In genomic region chrX:163766290-163766689, GRCm38 (mm10) we compare ENCODE assay signal across 22 mouse cellular contexts. TPM values are rescaled to one million over a fixed set of nuclear protein-coding genes. Genes with fewer than 3 reads are reported as not detected.
DNase-seq lines count a peak whose midpoint lies in the region; ATAC-seq and TF ChIP-seq lines count a peak whose summit lies in the region.
"Had no signal": no experiment of that assay in that cellular context is flagged by ENCODE, and none has a peak within 500 bp of the region (broad histone marks: within the 10 kb centered on the region; RNA-seq: fewer than 3 reads in every experiment).

No protein-coding gene starts in this region.

- H3K4me3 ChIP-seq in kidney, embryonic 16.5 days (ENCODE audit: low read length) = no peak overlapping the region
- H3K4me3 ChIP-seq in kidney, adult 2 months (ENCODE audit: insufficient read depth, low read depth, low read length) = no peak overlapping the region
- H3K4me3 ChIP-seq in midbrain, embryonic 10.5 days = no peak overlapping the region
- H3K4me3 ChIP-seq in midbrain, embryonic 16.5 days (ENCODE audit: low read depth, low read length) = no peak overlapping the region
- H3K4me3 ChIP-seq: embryonic facial prominence, embryonic 13.5 days; forebrain, embryonic 12.5 days; heart, embryonic 10.5 days; hindbrain, embryonic 15.5 days had no signal

- no peaks in the 10 kb centered on the region for H3K4me1 ChIP-seq in kidney, embryonic 16.5 days (ENCODE audit: insufficient read depth, low read length)
- H3K4me1 ChIP-seq in kidney, adult 2 months (ENCODE audit: control insufficient read depth, insufficient read depth, low read length) = no peaks in the 10 kb centered on the region
- H3K4me1 ChIP-seq in midbrain, embryonic 10.5 days = peaks cover 12% of the 10 kb centered on the region
- no peaks in the 10 kb centered on the region for H3K4me1 ChIP-seq in midbrain, embryonic 16.5 days (ENCODE audit: control insufficient read depth, insufficient read depth, low read length)
- H3K4me1 ChIP-seq: embryonic facial prominence, embryonic 13.5 days; forebrain, embryonic 12.5 days; heart, embryonic 10.5 days; hindbrain, embryonic 15.5 days had no signal

- no peak for TF ChIP-seq POLR2A in kidney, adult 2 months (IDR thresholded peaks at IDR 0.05; ENCODE audit: low read depth, low read length)

- no peak for DNase-seq in kidney, adult 2 months
- DNase-seq in midbrain, embryonic 10.5 days (ENCODE audit: low spot score) = peak; percentile 12
- DNase-seq in embryo, embryonic 10.5 days (ENCODE audit: low spot score) = peak; percentile 21
- peak; percentile 71 for DNase-seq in yolk sac, embryonic 10.5 days (ENCODE audit: low spot score)
- DNase-seq in left cerebral cortex, adult 8-10 months (ENCODE audit: low spot score in 2 of 2) = no peak
- DNase-seq: adrenal gland, postnatal 10 days; cerebellum, adult 18-20 months; cerebellum, adult 9-11 months; cerebellum, postnatal 36 days; gastrocnemius, postnatal 10 days; heart, adult 18-20 months; heart, postnatal 10 days had no signal

- 41% methylated on average over 3 of the region's 3 CpGs for WGBS in kidney, embryonic 16.5 days
- 50% methylated on average over 3 of the region's 3 CpGs for WGBS in kidney, adult 2 months
- 25% methylated on average over 3 of the region's 3 CpGs for WGBS in midbrain, embryonic 10.5 days
- 34% methylated on average over 3 of the region's 3 CpGs for WGBS in midbrain, embryonic 16.5 days

- H3K4me2 ChIP-seq in kidney, embryonic 16.5 days (replicated peaks; ENCODE audit: low read depth, low read length) = no peak overlapping the region
- no peak overlapping the region for H3K4me2 ChIP-seq in midbrain, embryonic 16.5 days (ENCODE audit: low read length)
- H3K4me2 ChIP-seq: embryonic facial prominence, embryonic 13.5 days; forebrain, embryonic 12.5 days; hindbrain, embryonic 15.5 days had no signal

- H3K36me3 ChIP-seq in kidney, embryonic 16.5 days (ENCODE audit: insufficient read depth, low read length) = no peaks in the 10 kb centered on the region
- H3K36me3 ChIP-seq in kidney, adult 2 months (ENCODE audit: control insufficient read depth, insufficient read depth, low read length) = no peaks in the 10 kb centered on the region
- H3K36me3 ChIP-seq in midbrain, embryonic 10.5 days = no peaks in the 10 kb centered on the region
- no peaks in the 10 kb centered on the region for H3K36me3 ChIP-seq in midbrain, embryonic 16.5 days (ENCODE audit: control insufficient read depth, insufficient read depth, low read length)
- H3K36me3 ChIP-seq: embryonic facial prominence, embryonic 13.5 days; forebrain, embryonic 12.5 days; heart, embryonic 10.5 days; hindbrain, embryonic 15.5 days had no signal

- no peak overlapping the region for H3K27ac ChIP-seq in kidney, embryonic 16.5 days (ENCODE audit: low read length)
- H3K27ac ChIP-seq in kidney, adult 2 months (ENCODE audit: insufficient read depth, low read depth, low read length) = no peak overlapping the region
- H3K27ac ChIP-seq in midbrain, embryonic 10.5 days (replicated peaks) = no peak overlapping the region
- H3K27ac ChIP-seq in midbrain, embryonic 16.5 days (ENCODE audit: low read length) = no peak overlapping the region
- H3K27ac ChIP-seq: embryonic facial prominence, embryonic 13.5 days; forebrain, embryonic 12.5 days; heart, embryonic 10.5 days; hindbrain, embryonic 15.5 days had no signal

- TF ChIP-seq CTCF in kidney, adult 2 months (conservative IDR thresholded peaks at IDR 0.05; ENCODE audit: insufficient read depth, insufficient read length, low read depth, low read length) = no peak

- H3K27me3 ChIP-seq in kidney, embryonic 16.5 days (ENCODE audit: insufficient read depth, low read length) = peaks cover 23% of the 10 kb centered on the region; the same call in 1 of the 2 replicates
- no peaks in the 10 kb centered on the region for H3K27me3 ChIP-seq in kidney, adult 2 months (replicated peaks; ENCODE audit: control insufficient read depth, insufficient read depth, low read length)
- peaks cover 95% of the 10 kb centered on the region for H3K27me3 ChIP-seq in midbrain, embryonic 10.5 days (ENCODE audit: low read depth, poor library complexity, severe bottlenecking)
- peaks cover 4% of the 10 kb centered on the region for H3K27me3 ChIP-seq in midbrain, embryonic 16.5 days (ENCODE audit: control insufficient read depth, insufficient read depth, low read depth, low read length)

- H3K9me3 ChIP-seq in kidney, embryonic 16.5 days (ENCODE audit: low read length) = no peaks in the 10 kb centered on the region
- H3K9me3 ChIP-seq in midbrain, embryonic 10.5 days (replicated peaks) = no peaks in the 10 kb centered on the region
- no peaks in the 10 kb centered on the region for H3K9me3 ChIP-seq in midbrain, embryonic 16.5 days (replicated peaks; ENCODE audit: control insufficient read depth, low read length, poor library complexity, severe bottlenecking)
- H3K9me3 ChIP-seq: embryonic facial prominence, embryonic 13.5 days; forebrain, embryonic 12.5 days; heart, embryonic 10.5 days; hindbrain, embryonic 15.5 days had no signal

- ATAC-seq in kidney, embryonic 16.5 days (ENCODE audit: low FRiP score, low TSS enrichment) = peak; percentile 80
- no peak for ATAC-seq in midbrain, embryonic 16.5 days
- ATAC-seq: forebrain, embryonic 16.5 days had no signal

- H3K9ac ChIP-seq in kidney, embryonic 16.5 days (replicated peaks; ENCODE audit: low read length) = no peak overlapping the region
- H3K9ac ChIP-seq in midbrain, embryonic 16.5 days (ENCODE audit: low read depth, low read length) = no peak overlapping the region
- H3K9ac ChIP-seq: embryonic facial prominence, embryonic 13.5 days; forebrain, embryonic 12.5 days; hindbrain, embryonic 15.5 days had no signal

RNA-seq across cellular contexts. Expression of gene Rnf138rt1, which starts 5.2 kb away (rescaled TPM):
- polyA plus RNA-seq in kidney, embryonic 16.5 days (2015; fragmentation: Nextera tagmentation; extraction: Ambion mirVana) = not detected in 2 replicates
- not detected in 2 replicates for polyA plus RNA-seq in kidney, adult 2 months (2012; rRNA removed)
- polyA plus RNA-seq in midbrain, embryonic 10.5 days (2016; fragmentation: Nextera tagmentation; extraction: Ambion mirVana) = 0.12 and 0.22 TPM in 2 replicates
- 6.0 and 7.4 TPM in 2 replicates for polyA plus RNA-seq in midbrain, embryonic 16.5 days (2015; fragmentation: Nextera tagmentation; extraction: Ambion mirVana)
- total RNA-seq in left cerebral cortex, adult 8-10 months (2022) = 1 to 10 TPM in 1 of 4 experiments, under 1 TPM in 3; 0.40 to 1.5 (median 0.64) TPM
- total RNA-seq: ES-E14; gastrocnemius, postnatal 10 days; heart, adult 18-20 months; heart, postnatal 10 days; hematopoietic stem cell, adult 5-6 weeks had no signal
- polyA plus RNA-seq: heart, embryonic 10.5 days; heart, embryonic 14.5 days had no signal

Comparison
In these comparisons a context has a peak if more than half of its experiments do, and no peak if none do; other contexts are left out.
1. DNase-seq: peak in midbrain, embryonic 10.5 days (single experiment), embryo, embryonic 10.5 days (single experiment) and yolk sac, embryonic 10.5 days (single experiment); none in kidney, adult 2 months (single experiment) and left cerebral cortex, adult 8-10 months (0 of 2).